Mouse (Mus musculus) myocyte (in vitro differentiated cells): ENCODE data around the gene Pf4.
"Not testable (repeated sequence)": the region's sequence is repeated elsewhere in the genome, so short reads cannot be mapped to it uniquely, and the experiment has no call there.

Experiments used
- MAX ChIP-seq: IDR thresholded peaks from one replicate; pipeline ENCODE4 v1.6.1; 2011; ENCODE audit warnings: low read depth, mild to moderate bottlenecking, control low read depth
- MYOG ChIP-seq, 3 experiments: IDR thresholded peaks; one replicate each; pipeline ENCODE4 v1.6.1; 2011; ENCODE audit warnings: control low read depth in 2 of 3, low read depth in 2 of 3, mild to moderate bottlenecking in 2 of 3; ENCODE audit not compliant: insufficient read length in 2 of 3, control insufficient read depth in 1 of 3, insufficient read depth in 1 of 3
- POLR2A ChIP-seq: IDR thresholded peaks from one replicate; pipeline ENCODE4 v1.6.1; 2011; ENCODE audit warnings: low read depth, mild to moderate bottlenecking, control low read depth, moderate library complexity; ENCODE audit not compliant: insufficient read length
- USF1 ChIP-seq: IDR thresholded peaks from one replicate; pipeline ENCODE4 v1.6.1; 2011; ENCODE audit warnings: low read depth, mild to moderate bottlenecking, control low read depth, moderate library complexity

- not testable (repeated sequence) for TF ChIP-seq MYOG (IDR thresholded peaks at IDR 0.05; ENCODE audit: control insufficient read depth in 1 of 3, insufficient read depth in 1 of 3, insufficient read length in 2 of 3, low read depth in 2 of 3); POLR2A; MAX; USF1
Observed at GRCm38 (mm10) chr5:90795392-90795791, 23.2 kb downstream of the Pf4 start.
